Mouse (Mus musculus) CH12.LX (cell line): Measurements from ENCODE around the gene Tmem214. TPM values are rescaled to one million over a fixed set of nuclear protein-coding genes. Genes with fewer than 3 reads are reported as not detected.

Experiments
- DNase-seq: peaks from one replicate; pipeline ENCODE4 v3.0.0-alpha.2; 2013; ENCODE audit errors: extremely low read depth
- H3K27ac ChIP-seq: 2 replicates; pipeline ENCODE4 v1.5.1; 2012; ENCODE audit warnings: low read depth, mild to moderate bottlenecking, control low read depth, moderate library complexity; ENCODE audit not compliant: insufficient read depth
- H3K27me3 ChIP-seq: replicated peaks from 2 replicates; pipeline ENCODE3; 2012; ENCODE audit warnings: inconsistent platforms
- H3K36me3 ChIP-seq, 2 experiments: replicated peaks in 1 of 2; 2 replicates each; pipeline versions ENCODE3 to v1.6.1; 2012; ENCODE audit warnings: inconsistent platforms in 1 of 2, low read length in 1 of 2, mild to moderate bottlenecking in 1 of 2, mixed read lengths in 1 of 2, moderate library complexity in 1 of 2; ENCODE audit not compliant: control insufficient read depth in 1 of 2, insufficient read depth in 1 of 2
- H3K4me1 ChIP-seq, 2 experiments: 2 replicates each; pipeline ENCODE4 v1.6.1; 2012; ENCODE audit warnings: inconsistent platforms in 1 of 2, moderate library complexity in 1 of 2; ENCODE audit not compliant: insufficient read depth in 2 of 2, control insufficient read depth in 1 of 2
- H3K4me2 ChIP-seq: 2 replicates; pipeline ENCODE4 v1.6.1; 2012; ENCODE audit warnings: low read depth, mild to moderate bottlenecking, control low read depth; ENCODE audit not compliant: poor library complexity, insufficient read depth, severe bottlenecking
- H3K4me3 ChIP-seq, 3 experiments: fragments of 150-350 bp in 1 of 3; sonication (generic) in 1 of 3; replicated peaks in 1 of 3; 2 replicates each; pipeline versions ENCODE3 to v1.5.1; 2011 to 2012; ENCODE audit warnings: low read depth in 2 of 3, low read length in 2 of 3, mild to moderate bottlenecking in 2 of 3, moderate library complexity in 2 of 3, control low read depth in 1 of 3, improper control_type of control experiment in 1 of 3, inconsistent platforms in 1 of 3, mixed read lengths in 1 of 3; ENCODE audit not compliant: poor library complexity in 1 of 3
- H3K79me2 ChIP-seq: replicated peaks from 2 replicates; pipeline ENCODE4 v1.6.1; 2012; ENCODE audit warnings: mild to moderate bottlenecking, moderate library complexity; ENCODE audit not compliant: control insufficient read depth, poor library complexity, insufficient read depth, severe bottlenecking; ENCODE audit errors: extremely low read depth
- H3K9ac ChIP-seq: 2 replicates; pipeline ENCODE4 v1.6.1; 2012; ENCODE audit warnings: low read depth, mild to moderate bottlenecking, control low read depth, moderate library complexity; ENCODE audit not compliant: insufficient read depth
- H3K9me3 ChIP-seq: replicated peaks from 2 replicates; pipeline ENCODE3; 2012; ENCODE audit warnings: low read length, inconsistent platforms, mixed read lengths
- CHD1 ChIP-seq: IDR thresholded peaks from 2 replicates; pipeline ENCODE4 v1.6.1; 2012; ENCODE audit warnings: low read depth, low read length, improper control_type of control experiment, inconsistent platforms
- E2F4 ChIP-seq: IDR thresholded peaks from 2 replicates; pipeline ENCODE4 v1.6.1; 2011; ENCODE audit warnings: low read depth, low read length, improper control_type of control experiment; ENCODE audit not compliant: insufficient replicate concordance
- ELF1 ChIP-seq: IDR thresholded peaks from 2 replicates; pipeline ENCODE4 v1.6.1; 2014; ENCODE audit warnings: low read depth, mild to moderate bottlenecking, inconsistent platforms, low read length, improper control_type of control experiment
- EP300 ChIP-seq: IDR thresholded peaks from 2 replicates; pipeline ENCODE4 v1.6.1; 2011; ENCODE audit warnings: low read length, improper control_type of control experiment
- JUN ChIP-seq: IDR thresholded peaks from 2 replicates; pipeline ENCODE4 v1.6.1; 2011; ENCODE audit warnings: low read depth, mild to moderate bottlenecking, low read length, improper control_type of control experiment, moderate library complexity; ENCODE audit not compliant: insufficient read depth
- KAT2A ChIP-seq: IDR thresholded peaks from 2 replicates; pipeline ENCODE4 v1.6.1; 2012; ENCODE audit warnings: low read length, improper control_type of control experiment, inconsistent platforms; ENCODE audit not compliant: insufficient replicate concordance
- MYC ChIP-seq: IDR thresholded peaks from 2 replicates; pipeline ENCODE4 v1.6.1; 2011; ENCODE audit warnings: low read depth, mild to moderate bottlenecking, improper control_type of control experiment, low read length
- POLR2AphosphoS2 ChIP-seq: IDR thresholded peaks from 2 replicates; pipeline ENCODE4 v1.6.1; 2011; ENCODE audit warnings: low read depth, low read length, improper control_type of control experiment
- RCOR1 ChIP-seq: conservative IDR thresholded peaks from 2 replicates; pipeline ENCODE4 v1.6.1; 2012; ENCODE audit warnings: low read depth, mild to moderate bottlenecking, inconsistent platforms, low read length, improper control_type of control experiment
- TBP ChIP-seq: conservative IDR thresholded peaks from 2 replicates; pipeline ENCODE4 v1.6.1; 2011; ENCODE audit warnings: low read depth, low read length, improper control_type of control experiment
- UBTF ChIP-seq: IDR thresholded peaks from 2 replicates; pipeline ENCODE4 v1.6.1; 2012; ENCODE audit warnings: low read depth, mild to moderate bottlenecking, inconsistent platforms, low read length, improper control_type of control experiment, moderate library complexity
- USF2 ChIP-seq: conservative IDR thresholded peaks from 2 replicates; pipeline ENCODE4 v1.6.1; 2011; ENCODE audit warnings: low read depth, low read length, improper control_type of control experiment
- ZC3H11A ChIP-seq: IDR thresholded peaks from 2 replicates; pipeline ENCODE4 v1.6.1; 2012; ENCODE audit warnings: low read depth, mild to moderate bottlenecking, inconsistent platforms, low read length, improper control_type of control experiment
- ZMIZ1 ChIP-seq: IDR thresholded peaks from 2 replicates; pipeline ENCODE4 v1.6.1; 2012; ENCODE audit warnings: low read depth, mild to moderate bottlenecking, inconsistent platforms, low read length, improper control_type of control experiment
- ZNF384 ChIP-seq: IDR thresholded peaks from 2 replicates; pipeline ENCODE4 v1.6.1; 2012; ENCODE audit warnings: low read depth, low read length, improper control_type of control experiment, inconsistent platforms
- dilution Hi-C: fragments of 300-500 bp; cut with MboI; formaldehyde crosslinking; loops from 2 replicates; pipeline ENCODE4 v1.14.3; 2020; ENCODE audit warnings: low sequenced_read_pairs; ENCODE audit not compliant: extremely low pct_unique_long_range_greater_than_20kb, extremely low pct_ligation_motif_present
- in situ Hi-C: fragments of 300-500 bp; cut with MboI; formaldehyde crosslinking; loops from 3 replicates; pipeline ENCODE4 v1.14.3; 2019; ENCODE audit warnings: low sequenced_read_pairs, low pct_ligation_motif_present, low pct_unique_long_range_greater_than_20kb, mixed read lengths
- polyA plus RNA-seq: library from polyadenylated mRNA; unstranded; fragments of >175 nt; gene quantifications from 2 replicates; pipeline ENCODE4 v1.2.1, GENCODE M21; 2012; ENCODE audit warnings: low read depth; ENCODE audit not compliant: insufficient read length
- total RNA-seq, 2 experiments: library from RNA; depleted of rRNA; stranded (reverse); fragments of 300-350 nt in 1 of 2; fragments of >200 nt in 1 of 2; gene quantifications; 2 replicates each; pipeline ENCODE4 v1.2.3; 2012 to 2014

Tmem214 gene
- total and polyA plus RNA-seq, 3 experiments: 28.3 to 35.3 (median 31.9) TPM

GRCm38 (mm10) chr5:30909863-30910262 is 42.1 kb downstream of the Tmem214 start:
- H3K27me3 ChIP-seq: peaks cover 10% of the 10 kb centered on the region
- H3K4me2 ChIP-seq: no peak overlapping the region
- in situ Hi-C loops: no loop called here
- peaks cover 12 to 14% of the 10 kb centered on the region in 2 experiments for H3K36me3 ChIP-seq
- no peaks in the 10 kb centered on the region for H3K9me3 ChIP-seq
- peaks cover 26% of the 10 kb centered on the region for H3K79me2 ChIP-seq
- H3K27ac ChIP-seq: no peak overlapping the region
- no peak overlapping the region for H3K9ac ChIP-seq
- no peak for DNase-seq
- H3K4me1 ChIP-seq: peaks cover 2 to 23% of the 10 kb centered on the region in 2 experiments; a peak in 3 of 4 replicates
- dilution Hi-C loops: no loop called here
- TF ChIP-seq ELF1: no peak
- TF ChIP-seq TBP: peak; percentile 84; the same call in 1 of the 2 replicates
- no peak overlapping the region for H3K4me3 ChIP-seq

GRCm38 (mm10) chr5:30910481-30910880 is 42.7 kb downstream of the Tmem214 start:
- Histone ChIP-seq H3K27me3 (peaks cover 10% of the 10 kb centered on the region), H3K4me3 (no peak overlapping the region), H3K9me3 (no peaks in the 10 kb centered on the region), H3K79me2 (peaks cover 20% of the 10 kb centered on the region), H3K4me1 (peaks cover 5 to 23% of the 10 kb centered on the region in 2 experiments), H3K4me2 (no peak overlapping the region), H3K27ac (no peak overlapping the region), H3K36me3 (peaks cover 6 to 8% of the 10 kb centered on the region in 2 experiments), H3K9ac (no peak overlapping the region)
- in situ Hi-C loops: no loop called here
- TF ChIP-seq ZC3H11A: no peak
- no peak for TF ChIP-seq EP300
- no peak for TF ChIP-seq RCOR1
- TF ChIP-seq USF2: no peak
- TF ChIP-seq ZMIZ1: no peak
- no peak for TF ChIP-seq JUN
- no peak for TF ChIP-seq CHD1
- no peak for TF ChIP-seq KAT2A
- no peak for TF ChIP-seq UBTF
- TF ChIP-seq ZNF384: no peak
- no peak for TF ChIP-seq MYC
- TF ChIP-seq POLR2AphosphoS2: no peak
- TF ChIP-seq ELF1: no peak
- TF ChIP-seq E2F4: no peak
- dilution Hi-C loops: no loop called here
- DNase-seq: no peak
